Mouse (Mus musculus): ENCODE data around the gene Fibp. TPM values are rescaled to one million over a fixed set of nuclear protein-coding genes. Genes with fewer than 3 reads are reported as not detected.
A peak's percentile ranks its signal among the peaks of the same experiment; 100 is the strongest.
"Not testable (repeated sequence)": the region's sequence is repeated elsewhere in the genome, so short reads cannot be mapped to it uniquely, and the experiment has no call there.

Gene Fibp
- polyA plus RNA-seq, 2 experiments from 2014 or later: 65.0 to 84.0 TPM

GRCm38 (mm10) chr19:5466916-5467500 lies 6.6 kb downstream of the Fibp start:
- ATAC-seq: no peak

DNA sequence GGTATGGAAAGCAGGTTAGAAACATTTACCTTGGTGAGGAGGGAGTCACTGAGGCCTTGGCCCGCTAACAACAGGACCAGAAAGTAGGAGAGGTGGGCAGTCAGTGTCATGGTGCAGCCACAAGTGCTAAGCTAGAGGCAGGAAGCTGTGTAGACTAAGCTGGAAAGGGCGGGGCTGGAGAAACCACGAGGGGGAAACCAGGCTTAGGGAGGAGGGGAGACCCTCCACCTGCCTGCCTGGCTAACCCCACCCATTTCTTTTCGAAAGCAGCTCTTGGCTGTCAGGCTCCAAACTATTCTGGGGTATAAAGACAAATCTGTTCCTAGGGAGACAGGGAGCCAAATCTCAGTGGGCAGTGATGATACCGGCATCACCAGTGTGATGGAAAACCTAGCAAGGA lies 8.0 kb downstream of the Fibp start, which contains the start of gene Ctsw:
TSS of gene Ctsw (minus strand) at position 134 of the 400 bp plus-strand sequence.
- ATAC-seq: peak; percentile 74

DNA sequence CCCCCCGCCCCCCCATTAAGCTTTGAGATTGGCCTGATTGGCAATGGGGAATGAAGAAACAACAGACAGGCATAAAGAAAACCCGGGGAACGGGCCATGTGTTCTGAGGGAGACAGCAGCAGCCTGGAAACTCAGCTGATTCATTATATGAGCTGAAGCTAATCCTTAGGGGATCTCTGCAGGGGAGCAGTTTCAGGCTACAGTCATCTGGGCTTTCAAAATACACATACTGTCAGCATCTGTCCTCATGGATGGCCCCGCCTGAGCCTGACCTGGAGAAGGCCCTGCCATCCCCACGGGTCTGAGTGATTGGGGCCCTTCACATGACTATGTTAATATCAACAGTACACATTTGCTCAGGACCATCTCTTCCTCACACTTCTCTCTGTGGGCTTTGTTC lies 11.4 kb downstream of the Fibp start:
- ATAC-seq: no peak

GRCm38 (mm10) chr19:5472857-5473256 lies 12.4 kb downstream of the Fibp start:
- no peak for ATAC-seq

DNA sequence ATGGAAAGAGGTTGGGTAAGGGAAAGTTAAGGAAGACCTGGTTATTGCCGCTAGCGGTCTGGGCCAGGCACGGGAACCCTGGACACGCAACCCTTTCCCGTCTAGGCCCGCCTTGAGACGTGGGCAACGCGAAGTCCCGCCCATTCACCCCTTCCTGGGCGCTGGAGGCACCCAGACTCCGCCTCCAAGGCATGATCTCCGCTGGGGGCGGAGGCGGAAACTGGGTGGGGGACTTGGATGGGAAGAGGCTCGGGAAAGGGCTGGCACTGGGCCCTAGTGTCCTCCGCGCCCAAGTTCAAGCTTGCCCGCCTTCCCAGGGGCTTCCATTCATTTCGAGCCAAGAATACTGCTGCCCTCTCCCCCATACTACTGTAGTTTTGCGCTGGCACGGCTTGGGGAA lies 13.3 kb downstream of the Fibp start, which contains the start of gene Efemp2:
TSS of gene Efemp2 (plus strand) at position 235 of the 400 bp plus-strand sequence.
- no peak for ATAC-seq

GRCm38 (mm10) chr19:5474281-5475068 lies 14.1 kb downstream of the Fibp start:
- ATAC-seq: no peak

- no peak for ATAC-seq
Observed at GRCm38 (mm10) chr19:5475069-5475714, 14.8 kb downstream of the Fibp start.

DNA sequence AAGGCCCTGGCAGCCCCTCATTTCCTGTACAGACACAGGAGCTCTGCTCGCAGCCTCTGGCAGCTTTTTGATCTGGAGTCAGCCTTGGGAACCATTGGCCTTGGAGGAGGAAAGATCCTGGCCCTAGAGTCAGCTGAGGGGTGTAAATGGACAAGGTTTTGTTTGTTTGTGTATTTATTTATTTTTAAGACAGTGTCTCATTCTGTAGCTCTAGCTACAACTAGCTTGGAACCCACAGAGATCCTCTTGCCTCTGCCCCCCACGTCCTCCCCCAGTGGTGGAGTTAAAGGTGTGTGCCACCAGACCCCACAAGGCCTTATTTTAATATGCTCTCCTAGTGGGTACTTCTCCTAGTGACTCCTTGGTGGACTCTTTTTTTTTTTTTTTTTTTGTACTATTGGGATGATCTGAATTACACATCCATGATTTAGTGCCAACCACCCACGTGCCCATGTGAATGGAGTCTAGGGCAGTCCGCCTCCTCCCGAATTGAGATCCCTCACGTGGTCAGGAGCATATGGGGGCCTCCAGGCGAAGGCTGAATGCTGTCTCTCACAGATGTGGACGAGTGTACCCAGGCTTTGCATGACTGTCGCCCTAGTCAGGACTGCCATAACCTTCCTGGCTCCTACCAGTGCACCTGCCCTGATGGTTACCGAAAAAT lies 16.7 kb downstream of the Fibp start:
- no peak for ATAC-seq

DNA sequence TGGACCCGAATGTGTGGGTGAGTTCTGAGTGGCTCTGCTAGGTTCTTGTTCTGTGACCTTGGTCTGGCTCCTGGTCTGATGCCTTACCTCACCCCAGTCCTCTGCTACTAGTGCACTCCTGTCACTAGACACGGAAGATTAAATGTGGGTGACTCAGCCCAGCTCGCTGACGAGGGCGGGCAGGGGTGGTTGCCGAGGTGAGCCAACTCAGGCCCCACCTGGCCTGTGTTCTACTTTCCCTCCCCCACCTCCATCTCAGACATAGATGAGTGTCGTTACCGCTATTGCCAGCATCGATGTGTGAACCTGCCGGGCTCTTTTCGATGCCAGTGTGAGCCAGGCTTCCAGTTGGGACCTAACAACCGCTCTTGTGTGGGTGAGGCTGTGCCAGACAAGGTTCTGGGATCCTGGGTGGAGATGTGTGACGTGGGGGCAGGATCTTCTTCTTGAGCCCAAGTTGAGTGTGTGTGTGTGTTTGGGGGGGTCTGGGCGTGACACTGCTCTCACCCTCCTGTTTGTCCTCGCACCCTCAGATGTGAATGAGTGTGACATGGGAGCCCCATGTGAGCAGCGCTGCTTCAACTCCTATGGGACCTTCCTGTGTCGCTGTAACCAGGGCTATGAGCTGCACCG lies 17.4 kb downstream of the Fibp start:
- no peak for ATAC-seq

DNA sequence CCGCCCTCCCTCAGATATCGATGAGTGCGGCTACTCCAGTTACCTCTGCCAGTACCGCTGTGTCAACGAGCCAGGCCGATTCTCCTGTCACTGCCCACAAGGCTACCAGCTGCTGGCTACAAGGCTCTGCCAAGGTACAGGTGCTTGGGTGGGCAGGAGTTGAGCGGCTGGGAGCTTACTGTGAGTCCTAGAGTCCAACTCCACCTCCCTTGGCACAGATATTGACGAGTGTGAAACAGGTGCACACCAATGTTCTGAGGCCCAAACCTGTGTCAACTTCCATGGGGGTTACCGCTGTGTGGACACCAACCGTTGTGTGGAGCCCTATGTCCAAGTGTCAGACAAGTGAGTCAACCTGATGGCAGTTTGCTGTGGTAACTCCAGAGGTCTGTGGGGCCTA lies 19.6 kb downstream of the Fibp start:
- ATAC-seq: no peak

DNA sequence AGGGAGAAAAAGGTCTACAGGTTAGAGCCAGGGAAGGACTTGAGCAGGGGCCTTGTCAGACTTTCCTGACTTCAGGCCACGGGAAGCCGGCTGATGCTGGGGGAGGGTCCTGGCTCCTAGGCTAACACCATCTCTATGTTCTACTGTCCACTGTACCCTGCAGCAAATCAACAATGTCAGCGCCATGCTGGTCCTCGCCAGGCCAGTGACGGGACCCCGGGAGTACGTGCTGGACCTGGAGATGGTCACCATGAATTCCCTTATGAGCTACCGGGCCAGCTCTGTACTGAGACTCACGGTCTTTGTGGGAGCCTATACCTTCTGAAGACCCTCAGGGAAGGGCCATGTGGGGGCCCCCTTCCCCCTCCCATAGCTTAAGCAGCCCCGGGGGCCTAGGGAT lies 21.0 kb downstream of the Fibp start:
- ATAC-seq: no peak

GRCm38 (mm10) chr19:5483386-5484359 lies 23.3 kb downstream of the Fibp start:
- no peak for ATAC-seq

DNA sequence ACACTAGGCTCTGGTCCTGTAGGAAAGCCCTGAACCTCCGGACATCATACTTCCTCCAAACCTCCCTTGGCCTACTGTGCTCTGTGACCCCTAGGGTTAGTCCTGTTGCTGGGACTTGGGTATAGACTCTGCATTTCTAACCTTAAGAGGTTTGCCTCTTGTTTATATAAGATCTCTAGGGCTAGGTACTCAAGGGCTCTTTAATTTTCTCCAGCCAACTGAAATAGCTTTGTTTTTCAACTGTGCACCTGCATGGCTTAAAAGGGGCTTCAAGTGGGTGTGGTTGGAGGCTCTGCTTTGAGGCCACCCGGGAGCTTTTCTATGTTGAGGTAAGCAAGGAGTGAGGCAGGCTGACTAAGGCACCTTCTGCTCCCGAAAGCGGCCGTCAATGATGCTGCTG lies 24.1 kb downstream of the Fibp start:
- ATAC-seq: no peak

- ATAC-seq: no peak
Observed at GRCm38 (mm10) chr19:5485371-5485770, 25.0 kb downstream of the Fibp start.

DNA sequence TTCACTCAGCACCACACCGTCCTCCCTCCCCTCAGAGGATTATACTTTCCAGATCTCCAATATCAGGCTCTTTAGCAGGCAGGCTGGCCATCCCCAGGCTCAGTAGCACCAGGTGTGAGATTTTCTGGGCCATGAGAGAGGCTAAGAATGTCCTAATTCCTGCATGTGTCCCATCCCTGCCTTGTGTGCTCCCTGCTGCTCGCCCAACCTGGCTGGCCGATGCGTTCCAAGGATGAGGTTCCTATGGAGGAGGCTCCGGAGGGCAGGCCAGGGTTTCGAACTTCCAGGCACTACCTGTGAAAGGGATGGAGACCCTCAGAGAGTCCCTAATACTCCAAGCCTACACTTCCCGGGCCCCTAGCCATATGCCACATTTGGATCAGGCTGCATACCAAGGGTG lies 25.4 kb downstream of the Fibp start:
- ATAC-seq: no peak

- no peak for ATAC-seq
Observed at GRCm38 (mm10) chr19:5486286-5486685, 25.9 kb downstream of the Fibp start.

DNA sequence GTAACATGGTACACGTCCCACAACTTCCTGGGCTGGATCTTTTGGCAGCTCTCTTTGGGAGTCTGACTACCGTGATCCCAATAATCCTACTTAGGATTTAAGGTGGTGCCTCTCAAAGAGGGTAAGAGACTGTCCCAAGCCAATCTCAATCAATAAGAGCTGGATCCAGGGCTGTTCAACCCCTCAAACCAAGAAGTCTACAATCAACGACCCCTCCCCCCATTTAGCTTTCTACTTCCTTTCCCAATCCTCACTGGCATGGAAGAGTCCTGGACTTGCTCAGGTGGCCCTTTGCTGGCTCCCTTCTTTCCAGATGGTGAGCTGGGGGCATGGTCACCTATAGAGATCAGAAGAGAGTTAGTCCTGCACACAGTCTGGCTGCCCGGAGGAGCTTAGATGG lies 26.4 kb downstream of the Fibp start:
- no peak for ATAC-seq

GRCm38 (mm10) chr19:5487768-5488550 lies 27.5 kb downstream of the Fibp start, which contains the start of gene Mus81:
TSS of gene Mus81 (minus strand) at chr19:5488402.
- ATAC-seq: peak; percentile 34

DNA sequence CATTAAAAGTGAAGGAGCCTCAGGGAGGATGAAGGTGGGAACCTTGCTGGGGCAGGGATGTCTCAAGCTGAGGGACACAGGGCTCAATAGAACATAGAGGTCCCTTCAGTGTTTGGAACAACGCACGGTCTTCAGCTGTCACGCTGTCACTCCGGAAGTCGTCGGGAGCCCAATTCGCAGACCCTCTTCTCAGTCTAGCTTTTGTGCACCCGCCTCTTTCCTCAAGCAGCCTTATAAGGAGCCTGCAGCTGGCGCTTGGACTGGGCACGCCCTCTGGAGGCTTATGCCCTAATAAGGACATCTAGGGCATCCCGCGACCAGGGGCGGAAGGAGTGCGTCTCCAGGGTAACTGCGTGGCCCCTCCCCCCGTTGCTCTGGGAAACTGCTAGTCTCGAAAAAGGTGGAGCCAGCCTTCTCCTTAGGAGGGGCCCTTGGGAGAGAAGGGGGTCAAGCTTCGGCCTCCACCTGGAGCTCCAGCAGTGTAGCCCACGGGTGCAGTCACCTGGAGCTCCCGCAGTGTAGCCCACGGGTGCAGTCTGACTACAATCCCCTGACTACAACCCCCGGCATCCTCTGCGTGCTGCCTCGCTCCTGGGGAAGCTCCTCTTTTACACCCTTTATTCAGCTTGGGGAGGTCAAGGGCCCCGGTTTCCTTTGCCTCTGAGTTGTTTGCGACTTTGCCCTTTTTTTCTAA lies 28.6 kb downstream of the Fibp start:
- peak; percentile 65 for ATAC-seq

GRCm38 (mm10) chr19:5489721-5490120 lies 29.3 kb downstream of the Fibp start:
- ATAC-seq: not testable (repeated sequence)

Data from activated CD4-positive, CD25-positive, alpha-beta regulatory T cell, adult 4 months (primary cell).